Mouse (Mus musculus) liver, embryonic 14.5 days (tissue): Measurements from ENCODE around the gene Atp5g1.

Source experiments
- CTCF ChIP-seq: IDR thresholded peaks from 2 replicates; pipeline ENCODE4 v1.5.1; 2016; ENCODE audit warnings: antibody characterized with exemption, low read depth, control low read depth
- EP300 ChIP-seq: IDR thresholded peaks from 2 replicates; pipeline ENCODE4 v1.6.1; 2016; ENCODE audit warnings: antibody characterized with exemption, low read depth

DNA sequence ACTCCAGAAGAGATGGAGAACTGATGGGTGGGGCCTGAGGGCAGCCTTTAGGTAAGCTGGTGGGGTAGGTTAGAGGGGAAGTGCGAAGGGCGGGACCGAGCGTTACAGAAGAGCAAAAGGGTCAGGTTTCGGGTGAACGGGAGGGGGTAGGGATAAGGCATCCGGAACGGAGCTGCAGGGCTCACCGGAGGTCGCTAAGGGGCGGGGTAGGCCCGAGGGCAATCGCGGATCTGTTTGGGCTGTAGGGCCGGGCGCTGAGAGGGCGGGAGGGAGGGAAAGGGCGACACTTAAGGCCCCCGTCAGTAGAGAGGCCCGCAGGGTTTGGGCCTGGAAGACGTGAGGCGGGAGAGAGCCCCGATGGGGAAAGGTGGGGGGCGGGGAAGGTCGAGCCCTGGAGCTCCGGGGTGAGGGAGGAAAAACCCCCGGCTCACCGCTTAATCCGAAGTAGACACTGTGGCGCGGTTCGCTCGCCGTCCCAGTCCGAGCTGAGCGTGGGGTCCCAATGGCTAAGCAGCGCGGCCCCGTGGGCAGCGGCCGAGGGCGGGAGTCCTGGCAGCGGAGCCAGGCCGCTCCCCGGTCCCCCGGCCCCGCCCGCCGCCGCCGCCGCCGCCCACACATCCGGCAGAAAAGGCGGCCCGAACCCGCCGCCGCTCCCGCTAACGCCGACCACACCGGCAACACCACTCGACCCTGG lies 10.8 kb downstream of the Atp5g1 start:
- TF ChIP-seq CTCF = peak; percentile 25; the same call in 1 of the 2 replicates
- TF ChIP-seq EP300 = no peak
